Mouse (Mus musculus) brain, embryonic 14.5 days (tissue): ENCODE results near the gene E2f4.

Experiments used
- CTCF ChIP-seq: fragments of 200-500 bp; IDR thresholded peaks from 2 replicates; pipeline ENCODE4 v1.5.1; 2012; ENCODE audit warnings: inconsistent platforms, mild to moderate bottlenecking, moderate library complexity, borderline replicate concordance; ENCODE audit not compliant: insufficient read depth, insufficient read length; ENCODE audit errors: extremely low read depth
- POLR2A ChIP-seq: fragments of 200-500 bp; IDR thresholded peaks from 2 replicates; pipeline ENCODE4 v1.6.1; 2012; ENCODE audit warnings: mild to moderate bottlenecking, inconsistent platforms, borderline replicate concordance; ENCODE audit not compliant: poor library complexity, insufficient read depth, insufficient read length, severe bottlenecking; ENCODE audit errors: extremely low read depth

DNA sequence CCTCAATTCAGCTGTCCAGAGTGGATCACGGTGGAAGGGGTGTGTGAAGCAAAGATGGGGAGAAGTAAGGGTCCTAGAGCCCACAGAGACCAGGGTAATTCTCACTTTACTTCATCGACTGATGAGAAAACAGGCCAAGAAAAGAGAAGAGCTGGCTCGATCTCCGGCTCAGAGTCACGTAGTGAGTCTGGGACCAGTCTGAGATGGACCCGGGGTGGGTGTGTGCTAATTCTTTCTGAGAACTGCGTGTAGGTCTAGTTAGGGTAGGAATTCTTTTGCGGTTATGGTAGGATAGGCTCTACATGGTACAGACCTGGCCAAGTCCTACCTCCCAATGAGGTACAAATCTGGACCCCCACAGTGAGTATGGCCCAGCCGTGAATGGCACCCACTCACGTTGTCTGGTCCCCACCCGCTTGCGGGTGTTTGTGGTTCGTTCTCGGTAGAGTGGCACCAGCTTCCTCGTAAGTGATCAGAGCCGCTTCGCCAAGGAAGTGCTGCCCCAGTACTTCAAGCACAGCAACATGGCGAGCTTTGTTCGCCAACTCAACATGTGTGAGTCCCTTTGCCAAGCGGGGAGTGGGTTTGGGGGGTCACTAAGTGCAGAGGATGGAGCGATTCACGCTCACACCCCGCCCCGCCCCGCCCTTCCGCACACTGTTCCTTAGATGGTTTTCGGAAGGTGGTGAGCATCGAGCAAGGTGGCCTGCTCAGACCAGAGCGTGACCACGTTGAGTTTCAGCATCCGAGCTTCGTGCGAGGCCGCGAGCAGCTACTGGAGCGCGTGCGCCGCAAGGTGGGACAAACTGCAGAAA is 27.2 kb upstream of the E2f4 start:
- no peak for TF ChIP-seq CTCF
- TF ChIP-seq POLR2A = no peak
